Mouse (Mus musculus) kidney, postnatal 0 days (tissue): ENCODE data around the gene Krt28. TPM values are rescaled to one million over a fixed set of nuclear protein-coding genes. Genes with fewer than 3 reads are reported as not detected.
A peak's percentile ranks its signal among the peaks of the same experiment; 100 is the strongest.

Experiments used
- ATAC-seq: fragments of 200-750 bp; cut with Nextera tagmentation; replicated peaks from 2 replicates; pipeline ENCODE4 v1.8.0; 2017; ENCODE audit warnings: low read depth, moderate number of reproducible peaks, moderate TSS enrichment, moderate library complexity; ENCODE audit not compliant: low FRiP score
- DNase-seq: peaks from one replicate; pipeline ENCODE4 v3.0.0-alpha.2; 2016; ENCODE audit warnings: low spot score
- H3K27ac ChIP-seq: fragments of 300-500 bp; sonication (generic); 2 replicates; pipeline ENCODE4 v1.5.1; 2014; ENCODE audit warnings: mild to moderate bottlenecking
- H3K27me3 ChIP-seq: fragments of 300-500 bp; sonication (generic); 2 replicates; pipeline ENCODE4 v1.6.1; 2014; ENCODE audit warnings: low read length, mixed read lengths; ENCODE audit not compliant: insufficient read depth
- H3K36me3 ChIP-seq: fragments of 300-500 bp; sonication (generic); 2 replicates; pipeline ENCODE4 v1.6.1; 2014; ENCODE audit warnings: low read length, mixed read lengths; ENCODE audit not compliant: insufficient read depth
- H3K4me1 ChIP-seq: fragments of 300-500 bp; sonication (generic); replicated peaks from 2 replicates; pipeline ENCODE4 v1.6.1; 2014; ENCODE audit warnings: antibody characterized with exemption, low read length, mixed read lengths; ENCODE audit not compliant: insufficient read depth
- H3K4me2 ChIP-seq: fragments of 300-500 bp; sonication (generic); 2 replicates; pipeline ENCODE4 v1.6.1; 2014; ENCODE audit warnings: mild to moderate bottlenecking, low read length, moderate library complexity, mixed read lengths
- H3K4me3 ChIP-seq: fragments of 300-500 bp; sonication (generic); replicated peaks from 2 replicates; pipeline ENCODE4 v1.5.1; 2014; ENCODE audit warnings: low read depth, low read length
- H3K9ac ChIP-seq: fragments of 300-500 bp; sonication (generic); 2 replicates; pipeline ENCODE4 v1.6.1; 2014; ENCODE audit warnings: low read depth, low read length
- H3K9me3 ChIP-seq: fragments of 300-500 bp; sonication (generic); replicated peaks from 2 replicates; pipeline ENCODE4 v1.6.1; 2016; ENCODE audit warnings: low read length, inconsistent platforms, mixed read lengths
- CTCF ChIP-seq: IDR thresholded peaks from 2 replicates; pipeline ENCODE4 v1.5.1; 2016; ENCODE audit warnings: antibody characterized with exemption, low read depth, mild to moderate bottlenecking, moderate library complexity
- WGBS: fragments of 180-500 bp; shearing (Covaris S2); extraction: QIAGEN DNeasy Blood & Tissue Kit; methylation state at CpG from one replicate; pipeline ENCODE4 v1.1.7; 2014; 5-methylcytosine and 5-hydroxymethylcytosine counted together
- polyA plus RNA-seq: library from polyadenylated mRNA; unstranded; fragments of >200 nt; fragmentation: Nextera tagmentation; extraction: Ambion mirVana; gene quantifications from 2 replicates; pipeline ENCODE4 v1.2.1, GENCODE M21; 2015

The Krt28 gene
- polyA plus RNA-seq, 1 experiment from 2014 or later: not detected

GRCm38 (mm10) chr11:99339299-99339847, 35.3 kb downstream of the Krt28 start:
- ATAC-seq: no peak
- DNase-seq: no peak
- TF ChIP-seq CTCF: no peak
- no peaks in the 10 kb centered on the region for H3K4me1 ChIP-seq
- H3K4me3 ChIP-seq: no peak overlapping the region
- no peaks in the 10 kb centered on the region for H3K36me3 ChIP-seq
- H3K9me3 ChIP-seq: no peaks in the 10 kb centered on the region
- no peak overlapping the region for H3K9ac ChIP-seq
- H3K4me2 ChIP-seq: no peak overlapping the region
- no peaks in the 10 kb centered on the region for H3K27me3 ChIP-seq
- 70% methylated on average over 11 of the region's 11 CpGs for WGBS
- H3K27ac ChIP-seq: no peak overlapping the region

- no peak for TF ChIP-seq CTCF
- H3K9me3 ChIP-seq: no peaks in the 10 kb centered on the region
- WGBS: 93% methylated on average over 11 of the region's 11 CpGs
Measured at GRCm38 (mm10) chr11:99337866-99338265, 36.8 kb downstream of the Krt28 start, which contains the start of gene Krt26. Gene Krt26, minus strand, starts transcription at chr11:99337966.

GRCm38 (mm10) chr11:99333426-99333825, 41.3 kb downstream of the Krt28 start:
- no peak overlapping the region for H3K27ac ChIP-seq
- H3K9me3 ChIP-seq: no peaks in the 10 kb centered on the region
- peak; percentile 37 for DNase-seq
- H3K4me1 ChIP-seq: no peaks in the 10 kb centered on the region
- no peaks in the 10 kb centered on the region for H3K27me3 ChIP-seq
- H3K4me3 ChIP-seq: no peak overlapping the region
- H3K36me3 ChIP-seq: no peaks in the 10 kb centered on the region
- no peak for TF ChIP-seq CTCF
- ATAC-seq: no peak
- H3K9ac ChIP-seq: no peak overlapping the region
- WGBS: 36% methylated on average over 13 of the region's 13 CpGs
- H3K4me2 ChIP-seq: no peak overlapping the region

More at GRCm38 (mm10) chr11:99337866-99338265, 36.8 kb downstream of the Krt28 start, which contains the start of gene Krt26:
- Histone ChIP-seq H3K4me1 (no peaks in the 10 kb centered on the region), H3K9ac (no peak within 1 kb of the TSS), H3K4me2 (no peak within 1 kb of the TSS), H3K27me3 (no peaks in the 10 kb centered on the region), H3K4me3 (no peak within 1 kb of the TSS), H3K36me3 (no peaks in the 10 kb centered on the region), H3K27ac (no peak within 1 kb of the TSS)
- ATAC-seq (no peak), DNase-seq (no peak)

- Histone ChIP-seq H3K36me3 (no peaks in the 10 kb centered on the region), H3K4me2 (no peak overlapping the region), H3K27ac (no peak overlapping the region), H3K4me1 (no peaks in the 10 kb centered on the region), H3K27me3 (no peaks in the 10 kb centered on the region), H3K9me3 (no peaks in the 10 kb centered on the region), H3K4me3 (no peak overlapping the region), H3K9ac (no peak overlapping the region)
- 70% methylated on average over 2 of the region's 2 CpGs for WGBS
- ATAC-seq (no peak), DNase-seq (no peak)
- no peak for TF ChIP-seq CTCF
Measured at GRCm38 (mm10) chr11:99329655-99330054, 45.0 kb downstream of the Krt28 start.

GRCm38 (mm10) chr11:99322851-99323250, 51.9 kb downstream of the Krt28 start, which contains the start of gene Krt25:
Gene Krt25, minus strand, starts transcription at chr11:99322951.
- no peaks in the 10 kb centered on the region for H3K36me3 ChIP-seq
- DNase-seq: no peak
- H3K4me2 ChIP-seq: no peak within 1 kb of the TSS
- no peaks in the 10 kb centered on the region for H3K27me3 ChIP-seq
- no peak for TF ChIP-seq CTCF
- no peak within 1 kb of the TSS for H3K27ac ChIP-seq
- H3K9ac ChIP-seq: no peak within 1 kb of the TSS
- no peaks in the 10 kb centered on the region for H3K4me1 ChIP-seq
- no peak within 1 kb of the TSS for H3K4me3 ChIP-seq
- no peak for ATAC-seq
- 93% methylated on average over 11 of the region's 11 CpGs for WGBS
- H3K9me3 ChIP-seq: no peaks in the 10 kb centered on the region

- no peak for DNase-seq
- Histone ChIP-seq H3K27ac (no peak overlapping the region), H3K9me3 (no peaks in the 10 kb centered on the region), H3K4me2 (no peak overlapping the region), H3K27me3 (no peaks in the 10 kb centered on the region), H3K36me3 (no peaks in the 10 kb centered on the region), H3K9ac (no peak overlapping the region), H3K4me1 (no peaks in the 10 kb centered on the region), H3K4me3 (no peak overlapping the region)
- no peak for TF ChIP-seq CTCF
- 81% methylated on average over 14 of the region's 14 CpGs for WGBS
- no peak for ATAC-seq
Measured at GRCm38 (mm10) chr11:99321094-99321493, 53.6 kb downstream of the Krt28 start.

GRCm38 (mm10) chr11:99319127-99319526, 55.6 kb downstream of the Krt28 start:
- Histone ChIP-seq H3K4me2 (no peak overlapping the region), H3K36me3 (no peaks in the 10 kb centered on the region), H3K27ac (no peak overlapping the region), H3K27me3 (no peaks in the 10 kb centered on the region), H3K9ac (no peak overlapping the region), H3K4me3 (no peak overlapping the region), H3K9me3 (no peaks in the 10 kb centered on the region), H3K4me1 (no peaks in the 10 kb centered on the region)
- DNase-seq (no peak), ATAC-seq (no peak)
- WGBS: 50% methylated on average over 9 of the region's 9 CpGs
- no peak for TF ChIP-seq CTCF
